Mouse (Mus musculus): ENCODE measurements around the gene Emid1. TPM values are rescaled to one million over a fixed set of nuclear protein-coding genes. Genes with fewer than 3 reads are reported as not detected.
A peak's percentile ranks its signal among the peaks of the same experiment; 100 is the strongest.

The Emid1 gene
- polyA plus RNA-seq, 1 experiment from 2014 or later: 48.7 TPM

- no peaks in the 10 kb centered on the region for H3K36me3 ChIP-seq (ENCODE audit: control insufficient read depth, insufficient read depth, low read length)
- H3K27me3 ChIP-seq (ENCODE audit: control insufficient read depth, insufficient read depth, low read length): no peaks in the 10 kb centered on the region
- H3K27ac ChIP-seq (replicated peaks): peak overlapping the region; percentile 97; the same call in 1 of the 2 replicates
- ATAC-seq (ENCODE audit: low FRiP score, low TSS enrichment) (no peak), DNase-seq (ENCODE audit: low spot score) (no peak)
- no peaks in the 10 kb centered on the region for H3K9me3 ChIP-seq (ENCODE audit: control insufficient read depth, low read length)
- H3K4me1 ChIP-seq (replicated peaks; ENCODE audit: control insufficient read depth, insufficient read depth): no peaks in the 10 kb centered on the region; the same call in 1 of the 2 replicates
- peak overlapping the region; percentile 71 for H3K4me2 ChIP-seq (replicated peaks; ENCODE audit: low read depth)
- H3K4me3 ChIP-seq (ENCODE audit: low read depth, low read length): peak overlapping the region; percentile 99; the same call in 1 of the 2 replicates
- 39% methylated on average over 5 of the region's 5 CpGs for WGBS
- TF ChIP-seq EP300 (optimal IDR thresholded peaks at IDR 0.05): no peak
- no peak for TF ChIP-seq CTCF (IDR thresholded peaks at IDR 0.05; ENCODE audit: low read depth)
- H3K9ac ChIP-seq (ENCODE audit: low read length): no peak overlapping the region
Observed at GRCm38 (mm10) chr11:5100801-5101200, 51.3 kb downstream of the Emid1 start.

GRCm38 (mm10) chr11:5100283-5100682 is 51.8 kb downstream of the Emid1 start:
- 1% methylated on average over 7 of the region's 7 CpGs for WGBS
- Histone ChIP-seq H3K27me3 (ENCODE audit: control insufficient read depth, insufficient read depth, low read length) (no peaks in the 10 kb centered on the region), H3K9me3 (ENCODE audit: control insufficient read depth, low read length) (no peaks in the 10 kb centered on the region), H3K4me3 (ENCODE audit: low read depth, low read length) (peak overlapping the region; percentile 99), H3K36me3 (ENCODE audit: control insufficient read depth, insufficient read depth, low read length) (no peaks in the 10 kb centered on the region), H3K4me2 (replicated peaks; ENCODE audit: low read depth) (peak overlapping the region; percentile 71), H3K4me1 (replicated peaks; ENCODE audit: control insufficient read depth, insufficient read depth) (no peaks in the 10 kb centered on the region; the same call in 1 of the 2 replicates), H3K9ac (ENCODE audit: low read length) (peak overlapping the region; percentile 98), H3K27ac (replicated peaks) (peak overlapping the region; percentile 97)
- ATAC-seq (ENCODE audit: low FRiP score, low TSS enrichment) (no peak), DNase-seq (ENCODE audit: low spot score) (no peak)
- no peak for TF ChIP-seq EP300 (optimal IDR thresholded peaks at IDR 0.05)
- peak; percentile 47 for TF ChIP-seq CTCF (IDR thresholded peaks at IDR 0.05; ENCODE audit: low read depth)

- Histone ChIP-seq H3K4me2 (replicated peaks; ENCODE audit: low read depth) (peak overlapping the region; percentile 71), H3K9me3 (ENCODE audit: control insufficient read depth, low read length) (no peaks in the 10 kb centered on the region), H3K27me3 (ENCODE audit: control insufficient read depth, insufficient read depth, low read length) (no peaks in the 10 kb centered on the region), H3K36me3 (ENCODE audit: control insufficient read depth, insufficient read depth, low read length) (no peaks in the 10 kb centered on the region), H3K9ac (ENCODE audit: low read length) (peak overlapping the region; percentile 98), H3K4me1 (replicated peaks; ENCODE audit: control insufficient read depth, insufficient read depth) (no peaks in the 10 kb centered on the region; the same call in 1 of the 2 replicates), H3K27ac (replicated peaks) (peak overlapping the region; percentile 97), H3K4me3 (ENCODE audit: low read depth, low read length) (peak overlapping the region; percentile 99)
- ATAC-seq (ENCODE audit: low FRiP score, low TSS enrichment): peak; percentile 69
- TF ChIP-seq EP300 (optimal IDR thresholded peaks at IDR 0.05) (no peak), CTCF (IDR thresholded peaks at IDR 0.05; ENCODE audit: low read depth) (no peak)
- DNase-seq (ENCODE audit: low spot score): peak; percentile 87
- WGBS: 1% methylated on average over 31 of the region's 31 CpGs
Observed at GRCm38 (mm10) chr11:5099576-5100183, 52.4 kb downstream of the Emid1 start.

GRCm38 (mm10) chr11:5098736-5099542 is 53.1 kb downstream of the Emid1 start, which contains the start of the genes Rhbdd3 and Ewsr1:
Gene Rhbdd3 (plus strand): TSS chr11:5098926.
Gene Ewsr1 (minus strand): TSS chr11:5099266.
- ATAC-seq (ENCODE audit: low FRiP score, low TSS enrichment) (peak; percentile 91), DNase-seq (ENCODE audit: low spot score) (peak; percentile 96)
- Histone ChIP-seq H3K9ac (ENCODE audit: low read length) (peak within 1 kb of the TSS; percentile 98), H3K9me3 (ENCODE audit: control insufficient read depth, low read length) (no peaks in the 10 kb centered on the region), H3K27ac (replicated peaks) (peak within 1 kb of the TSS; percentile 97), H3K4me3 (ENCODE audit: low read depth, low read length) (peak within 1 kb of the TSS; percentile 99), H3K4me2 (replicated peaks; ENCODE audit: low read depth) (peak within 1 kb of the TSS; percentile 80), H3K36me3 (ENCODE audit: control insufficient read depth, insufficient read depth, low read length) (no peaks in the 10 kb centered on the region), H3K27me3 (ENCODE audit: control insufficient read depth, insufficient read depth, low read length) (no peaks in the 10 kb centered on the region), H3K4me1 (replicated peaks; ENCODE audit: control insufficient read depth, insufficient read depth) (no peaks in the 10 kb centered on the region; the same call in 1 of the 2 replicates)
- TF ChIP-seq CTCF (IDR thresholded peaks at IDR 0.05; ENCODE audit: low read depth): no peak
- TF ChIP-seq EP300 (optimal IDR thresholded peaks at IDR 0.05): peak; percentile 71
- WGBS: 1% methylated on average over 91 of the region's 92 CpGs

- H3K9me3 ChIP-seq (ENCODE audit: control insufficient read depth, low read length): no peaks in the 10 kb centered on the region
- ATAC-seq (ENCODE audit: low FRiP score, low TSS enrichment): 0 out of 2 replicates have a peak, but pooled peaks have one; percentile 2
- H3K27me3 ChIP-seq (ENCODE audit: control insufficient read depth, insufficient read depth, low read length): no peaks in the 10 kb centered on the region
- H3K4me2 ChIP-seq (replicated peaks; ENCODE audit: low read depth): peak overlapping the region; percentile 80
- H3K36me3 ChIP-seq (ENCODE audit: control insufficient read depth, insufficient read depth, low read length): no peaks in the 10 kb centered on the region
- peak overlapping the region; percentile 99 for H3K4me3 ChIP-seq (ENCODE audit: low read depth, low read length)
- no peak for DNase-seq (ENCODE audit: low spot score)
- peak overlapping the region; percentile 98 for H3K9ac ChIP-seq (ENCODE audit: low read length)
- WGBS: under 1% methylated on average over 44 of the region's 44 CpGs
- no peak for TF ChIP-seq EP300 (optimal IDR thresholded peaks at IDR 0.05)
- TF ChIP-seq CTCF (IDR thresholded peaks at IDR 0.05; ENCODE audit: low read depth): no peak
- no peaks in the 10 kb centered on the region; the same call in 1 of the 2 replicates for H3K4me1 ChIP-seq (replicated peaks; ENCODE audit: control insufficient read depth, insufficient read depth)
- H3K27ac ChIP-seq (replicated peaks): peak overlapping the region; percentile 97
Observed at GRCm38 (mm10) chr11:5098035-5098735, 53.9 kb downstream of the Emid1 start.
